In the genomic region with DNA sequence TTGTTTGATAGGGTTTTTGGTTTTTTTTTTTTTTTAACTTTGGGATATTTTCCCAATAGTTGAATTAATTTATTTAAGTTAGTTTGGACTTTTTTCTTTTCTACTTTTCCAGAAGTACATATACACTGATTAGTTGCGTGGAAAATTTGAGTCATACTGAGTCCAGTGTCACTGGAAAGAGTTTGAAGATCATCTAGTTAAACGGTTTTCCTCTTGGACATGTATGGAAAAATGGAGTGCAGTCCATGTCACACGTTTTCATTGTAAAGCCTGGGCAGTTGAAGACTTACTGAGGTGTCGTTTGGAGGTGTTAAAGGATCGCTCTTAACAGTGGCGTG, we compare ENCODE assay signal across 10 mouse cellular contexts. TPM values are rescaled to one million over a fixed set of nuclear protein-coding genes. Genes with fewer than 3 reads are reported as not detected.
DNase-seq lines count a peak whose midpoint lies in the region; ATAC-seq and TF ChIP-seq lines count a peak whose summit lies in the region.
"Had no signal": no experiment of that assay in that cellular context is flagged by ENCODE, and none has a peak within 500 bp of the region (broad histone marks: within the 10 kb centered on the region; RNA-seq: fewer than 3 reads in every experiment).

No protein-coding gene starts in this region.

- DNase-seq in heart, postnatal 4 days: no peak
- DNase-seq in midbrain, embryonic 10.5 days (ENCODE audit: low spot score): no peak
- no peak for DNase-seq in ovary, postnatal 14 days (ENCODE audit: low spot score)
- no peak for DNase-seq in cerebellum, adult 9-11 months
- DNase-seq: kidney, postnatal 14 days had no signal

- WGBS in heart, embryonic 11.5 days (ENCODE audit: insufficient replicate concordance): 48% methylated on average over 6 of the region's 6 CpGs
- WGBS in hindbrain, embryonic 12.5 days: 83% methylated on average over 6 of the region's 6 CpGs
- 88% methylated on average over 6 of the region's 6 CpGs for WGBS in midbrain, embryonic 10.5 days

- H3K4me2 ChIP-seq in heart, embryonic 11.5 days: peak overlapping the region; percentile 79
- peak overlapping the region; percentile 80 for H3K4me2 ChIP-seq in hindbrain, embryonic 12.5 days (replicated peaks)

- no peaks in the 10 kb centered on the region for H3K36me3 ChIP-seq in heart, embryonic 11.5 days (ENCODE audit: control insufficient read depth, insufficient read depth, low read length)
- H3K36me3 ChIP-seq in E14TG2a.4 (ENCODE audit: insufficient read depth, low read length): peaks cover 21% of the 10 kb centered on the region
- H3K36me3 ChIP-seq in hindbrain, embryonic 12.5 days: no peaks in the 10 kb centered on the region
- H3K36me3 ChIP-seq in midbrain, embryonic 10.5 days: no peaks in the 10 kb centered on the region

- no peaks in the 10 kb centered on the region for H3K9me3 ChIP-seq in heart, embryonic 11.5 days (replicated peaks; ENCODE audit: control insufficient read depth, low read length)
- peaks cover 4% of the 10 kb centered on the region; the same call in 1 of the 2 replicates for H3K9me3 ChIP-seq in E14TG2a.4 (ENCODE audit: low read length)
- no peaks in the 10 kb centered on the region for H3K9me3 ChIP-seq in hindbrain, embryonic 12.5 days (replicated peaks)
- no peaks in the 10 kb centered on the region for H3K9me3 ChIP-seq in midbrain, embryonic 10.5 days (replicated peaks)

- H3K4me3 ChIP-seq in heart, embryonic 11.5 days (ENCODE audit: low read depth, low read length): peak overlapping the region; percentile 93
- peak overlapping the region; percentile 95 for H3K4me3 ChIP-seq in E14TG2a.4 (replicated peaks; ENCODE audit: low read length)
- peak overlapping the region; percentile 93 for H3K4me3 ChIP-seq in hindbrain, embryonic 12.5 days
- H3K4me3 ChIP-seq in midbrain, embryonic 10.5 days: peak overlapping the region; percentile 97

- H3K27me3 ChIP-seq in heart, embryonic 11.5 days (ENCODE audit: control insufficient read depth, insufficient read depth, low read length): no peaks in the 10 kb centered on the region
- no peaks in the 10 kb centered on the region for H3K27me3 ChIP-seq in E14TG2a.4 (ENCODE audit: insufficient read depth, low read length)
- no peaks in the 10 kb centered on the region for H3K27me3 ChIP-seq in hindbrain, embryonic 12.5 days
- no peaks in the 10 kb centered on the region for H3K27me3 ChIP-seq in midbrain, embryonic 10.5 days (ENCODE audit: low read depth, poor library complexity, severe bottlenecking)

- TF ChIP-seq CTCF in E14TG2a.4 (conservative IDR thresholded peaks at IDR 0.05; ENCODE audit: low read length): no peak

- H3K4me1 ChIP-seq in heart, embryonic 11.5 days (ENCODE audit: control insufficient read depth, insufficient read depth, low read length): peaks cover 5% of the 10 kb centered on the region; the same call in 1 of the 2 replicates
- peaks cover 57% of the 10 kb centered on the region for H3K4me1 ChIP-seq in E14TG2a.4 (replicated peaks; ENCODE audit: low read depth, low read length)
- H3K4me1 ChIP-seq in hindbrain, embryonic 12.5 days: peaks cover 25% of the 10 kb centered on the region
- H3K4me1 ChIP-seq in midbrain, embryonic 10.5 days: peaks cover 25% of the 10 kb centered on the region

- no peak for ATAC-seq in heart, embryonic 11.5 days (replicated peaks; ENCODE audit: insufficient number of reproducible peaks, low FRiP score, low TSS enrichment)
- no peak for ATAC-seq in hindbrain, embryonic 12.5 days (ENCODE audit: low FRiP score)
- ATAC-seq in megakaryocyte progenitor cell, adult 5-6 weeks (replicated peaks; ENCODE audit: poor library complexity): no peak
- ATAC-seq: CD4-positive, CD25-positive, alpha-beta regulatory T cell, adult 4 months had no signal

- no peak overlapping the region for H3K27ac ChIP-seq in heart, embryonic 11.5 days (ENCODE audit: low read depth, low read length)
- H3K27ac ChIP-seq in hindbrain, embryonic 12.5 days: no peak overlapping the region
- no peak overlapping the region for H3K27ac ChIP-seq in midbrain, embryonic 10.5 days (replicated peaks)

- H3K9ac ChIP-seq in heart, embryonic 11.5 days (ENCODE audit: low read depth, low read length): no peak overlapping the region; the same call in 1 of the 2 replicates
- H3K9ac ChIP-seq in hindbrain, embryonic 12.5 days: no peak overlapping the region

RNA-seq across cellular contexts. Expression of gene Gars, which starts 1.6 kb away (rescaled TPM):
- polyA plus RNA-seq in heart, embryonic 11.5 days (2014; fragmentation: Nextera tagmentation; extraction: Ambion mirVana): 206 and 210 TPM in 2 replicates
- total RNA-seq in heart, postnatal 4 days (2021): 10 to 100 TPM; 93.7 to 98.2 TPM
- polyA plus RNA-seq in hindbrain, embryonic 12.5 days (2016; fragmentation: Nextera tagmentation; extraction: Ambion mirVana): 188 and 189 TPM in 2 replicates
- polyA plus RNA-seq in midbrain, embryonic 10.5 days (2016; fragmentation: Nextera tagmentation; extraction: Ambion mirVana): 228 and 233 TPM in 2 replicates
- 56.7 and 57.1 TPM in 2 replicates for total RNA-seq in megakaryocyte progenitor cell, adult 5-6 weeks (2015)
- total RNA-seq in megakaryocyte progenitor cell, adult 5-6 weeks (2017): 118 and 130 TPM in 2 replicates

RNA-seq across cellular contexts. Expression of gene Ggct, which starts 46.7 kb away (rescaled TPM):
- polyA plus RNA-seq in heart, embryonic 11.5 days (2014; fragmentation: Nextera tagmentation; extraction: Ambion mirVana): 6.0 and 6.3 TPM in 2 replicates
- 10 to 100 TPM in 1 of 2 experiments, 1 to 10 TPM in 1; 8.8 to 10.2 TPM for total RNA-seq in heart, postnatal 4 days (2021)
- polyA plus RNA-seq in hindbrain, embryonic 12.5 days (2016; fragmentation: Nextera tagmentation; extraction: Ambion mirVana): 12.2 and 17.9 TPM in 2 replicates
- 12.7 and 15.7 TPM in 2 replicates for polyA plus RNA-seq in midbrain, embryonic 10.5 days (2016; fragmentation: Nextera tagmentation; extraction: Ambion mirVana)
- total RNA-seq in megakaryocyte progenitor cell, adult 5-6 weeks (2015): 12.5 and 13.5 TPM in 2 replicates
- 25.1 and 31.1 TPM in 2 replicates for total RNA-seq in megakaryocyte progenitor cell, adult 5-6 weeks (2017)
